17 mouse cellular contexts compared by ENCODE assay signal in the genomic region with DNA sequence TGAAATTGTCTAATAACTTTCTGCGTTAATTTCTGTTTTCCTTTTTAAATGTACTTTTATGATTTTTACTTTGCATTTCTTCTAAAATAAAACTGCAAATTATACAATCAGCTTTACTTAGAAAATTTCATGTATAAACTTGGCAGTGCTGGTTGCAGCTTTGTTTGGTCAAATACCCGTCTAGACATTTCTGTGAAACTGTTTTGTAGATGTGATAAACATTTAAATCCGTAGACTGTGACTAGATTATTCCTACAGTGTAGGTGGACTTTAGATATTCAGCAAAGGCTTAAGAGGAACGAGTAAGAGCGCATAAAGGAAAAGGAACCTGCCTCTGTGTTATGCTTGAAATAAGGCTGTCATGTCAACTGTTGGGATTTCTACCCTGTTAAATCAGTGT.
"Had no signal": no experiment of that assay in that cellular context is flagged by ENCODE, and none has a peak within 500 bp of the region (broad histone marks: within the 10 kb centered on the region; RNA-seq: fewer than 3 reads in every experiment).

No protein-coding gene starts in this region.

- DNase-seq: left cerebral cortex, postnatal 4 days; liver; liver, embryonic 13.5 days; liver, postnatal 0 days; lung, adult 18-20 months; lung, adult 2 months; lung, embryonic 14.5 days; lung, postnatal 10 days; lung, postnatal 14 days; lung, postnatal 36 days; lung, postnatal 4 days; midbrain, embryonic 14.5 days had no signal

- ATAC-seq: liver, embryonic 12.5 days; liver, postnatal 0 days; lung, postnatal 0 days; midbrain, embryonic 13.5 days; midbrain, embryonic 15.5 days; midbrain, embryonic 16.5 days had no signal
